Mouse (Mus musculus): ENCODE results near the gene Dpp9.
"Not testable (repeated sequence)": the region's sequence is repeated elsewhere in the genome, so short reads cannot be mapped to it uniquely, and the experiment has no call there.

DNA sequence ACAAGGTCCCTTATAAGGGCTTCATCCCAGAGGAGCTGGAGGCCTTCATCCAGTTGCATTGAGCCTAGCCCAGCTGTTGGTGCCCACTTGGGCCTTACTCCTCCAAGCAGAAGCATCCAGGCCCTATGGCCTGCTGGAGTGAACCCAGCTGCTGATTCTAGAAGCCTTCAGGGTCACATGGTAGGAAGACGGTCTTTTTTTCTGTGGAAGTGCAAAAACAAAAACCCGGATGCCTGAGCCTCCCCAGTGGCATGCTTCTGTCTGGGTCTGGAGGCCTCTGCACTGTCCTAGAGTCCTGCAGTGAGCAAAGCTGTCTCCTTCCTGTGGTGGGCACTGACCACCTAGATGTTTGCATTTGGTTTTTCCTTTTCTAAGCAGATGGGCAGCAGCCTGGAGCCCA lies 40.1 kb upstream of the Dpp9 start:
- not testable (repeated sequence) for TF ChIP-seq POLR2A (IDR thresholded peaks at IDR 0.05; ENCODE audit: borderline replicate concordance, insufficient read depth, low read length); CTCF (IDR thresholded peaks at IDR 0.05; ENCODE audit: borderline replicate concordance, insufficient read depth, low read depth, low read length)
